Mouse (Mus musculus) thymus, postnatal 10 days (tissue): Measurements from ENCODE around the gene Creld2.

Experiments used
- DNase-seq, 2 experiments: peaks; one replicate each; pipeline ENCODE4 v3.0.0; 2021; ENCODE audit warnings: low spot score in 2 of 2

Gene Creld2

DNA sequence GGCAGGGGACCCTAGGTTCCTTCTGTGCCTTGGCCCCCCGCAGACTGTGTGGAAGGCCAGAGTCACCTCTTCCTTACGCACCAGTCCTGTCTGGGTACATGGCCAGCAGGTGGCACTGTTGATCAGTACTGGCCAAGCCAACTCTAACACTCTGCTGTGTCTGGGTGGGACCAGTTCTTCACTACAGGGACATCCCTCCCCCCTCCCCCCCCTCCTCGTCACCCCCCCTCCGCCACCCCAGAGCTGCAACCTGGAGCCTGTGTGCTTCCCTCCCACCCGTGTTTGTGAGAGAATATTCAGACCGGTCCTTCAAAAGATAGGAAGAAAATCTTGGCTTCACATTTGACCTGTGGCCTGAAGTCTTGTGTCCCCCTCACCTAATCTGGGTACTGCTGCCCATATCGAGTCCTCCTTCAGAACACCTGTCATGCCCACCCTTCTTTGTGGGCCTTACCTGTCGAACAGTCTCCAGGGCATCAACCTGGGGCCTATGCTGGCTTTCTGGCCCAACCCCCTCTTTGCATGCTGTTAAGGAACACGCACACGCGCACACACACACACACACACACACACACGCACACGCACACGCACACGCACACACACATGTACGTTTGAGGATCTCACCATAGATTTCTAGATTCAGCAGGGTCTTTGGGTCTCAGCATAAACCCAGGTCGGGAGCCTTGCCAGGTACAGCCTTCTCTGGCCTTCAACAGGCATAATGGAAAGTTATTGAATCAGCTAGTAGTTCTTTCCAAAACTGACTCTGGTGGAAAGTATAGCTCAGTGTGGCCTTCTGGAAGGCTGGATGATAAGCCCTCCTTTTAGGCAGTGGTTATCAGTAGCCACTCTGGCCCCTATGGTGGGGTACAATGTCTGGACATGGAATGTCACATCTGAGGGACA lies 9.6 kb downstream of the Creld2 start:
- peak; percentile 71 to 90 for DNase-seq

DNA sequence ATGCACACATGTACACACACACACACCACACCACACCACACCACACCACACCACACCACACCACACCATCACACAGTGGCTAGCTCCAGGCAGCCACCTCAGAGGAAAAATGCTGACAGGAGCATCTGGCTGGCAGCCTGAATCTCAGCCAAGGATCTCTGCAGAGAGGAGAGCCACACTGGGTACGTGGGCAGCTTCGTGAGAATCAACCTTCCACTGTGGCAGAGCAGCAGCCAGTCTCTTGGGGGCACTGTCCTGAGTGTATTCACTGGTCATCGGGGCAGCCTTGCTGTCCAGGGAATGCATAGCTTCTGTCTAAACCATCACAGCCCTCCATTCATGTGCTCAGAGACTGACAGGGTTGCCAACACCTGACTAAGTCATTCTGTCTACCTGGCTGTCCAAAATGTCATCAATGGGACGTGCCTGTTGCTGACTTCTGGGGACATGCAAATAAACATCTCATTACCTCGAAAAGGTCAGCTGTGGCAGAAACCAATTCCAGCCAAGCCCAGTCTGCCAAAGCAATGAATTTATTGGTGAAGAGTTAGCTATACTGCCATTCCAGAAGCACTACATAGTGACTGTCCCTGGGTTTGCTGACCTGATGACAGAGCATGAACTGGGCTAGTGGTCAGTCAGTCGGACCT lies 10.5 kb downstream of the Creld2 start:
- no peak for DNase-seq

DNA sequence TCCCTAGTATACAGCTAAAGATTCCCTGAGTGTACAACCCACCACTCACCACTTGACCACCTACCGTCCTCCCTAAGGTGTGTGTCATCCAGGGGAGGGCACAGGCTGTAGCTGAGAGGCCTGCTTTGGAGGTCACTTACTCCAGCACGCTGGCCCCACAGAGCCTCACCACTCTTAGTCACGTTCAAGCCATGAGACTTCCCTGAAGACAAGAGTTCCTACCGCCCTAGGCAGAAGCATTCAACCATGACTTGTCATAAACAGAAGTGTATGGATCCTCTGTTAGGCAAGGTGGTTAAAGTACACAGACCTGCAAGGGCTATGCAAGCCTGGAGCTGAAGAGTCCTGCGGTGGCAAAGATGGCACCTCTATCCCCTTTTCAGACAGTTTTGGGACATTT lies 11.2 kb downstream of the Creld2 start:
- DNase-seq: no peak

DNA sequence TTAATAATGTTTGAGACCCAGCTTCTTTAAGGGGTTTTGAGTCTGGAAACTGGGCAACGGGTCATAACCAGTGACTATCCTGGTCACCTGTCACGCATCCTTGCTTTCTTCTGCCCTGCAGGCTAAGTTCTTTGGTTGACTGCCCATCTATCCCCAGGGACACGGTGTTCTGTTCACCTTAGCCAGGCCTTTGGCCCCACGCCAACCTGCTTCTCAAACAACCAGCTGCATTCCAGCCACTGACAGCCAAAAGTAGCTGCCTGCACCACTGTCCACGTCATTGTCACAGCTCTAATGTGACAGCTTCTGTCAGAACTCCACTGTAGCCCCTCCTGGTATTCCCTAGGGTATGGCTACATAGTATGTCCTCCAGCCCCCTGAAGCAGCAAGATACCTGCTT lies 12.0 kb downstream of the Creld2 start:
- DNase-seq: no peak

DNA sequence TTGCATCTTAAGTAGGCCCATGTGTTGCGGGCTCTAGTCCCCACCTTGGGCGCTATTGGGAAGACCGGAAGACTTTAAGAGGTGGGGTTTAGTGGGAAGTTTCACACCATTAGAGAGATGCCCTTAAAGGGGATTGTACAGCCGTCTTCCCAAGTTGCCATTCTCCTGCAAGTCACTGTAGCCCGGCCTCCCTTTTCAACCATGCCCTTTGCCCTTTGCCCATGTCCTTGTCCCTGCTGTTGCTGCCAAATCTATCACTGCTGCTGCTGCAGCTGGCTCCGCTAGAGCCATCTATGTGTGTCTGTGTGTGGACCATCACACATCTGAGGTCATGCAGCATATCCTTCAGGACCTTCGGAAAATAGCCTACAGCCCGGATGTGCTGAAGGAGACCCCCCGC lies 13.1 kb downstream of the Creld2 start:
- no peak for DNase-seq

DNA sequence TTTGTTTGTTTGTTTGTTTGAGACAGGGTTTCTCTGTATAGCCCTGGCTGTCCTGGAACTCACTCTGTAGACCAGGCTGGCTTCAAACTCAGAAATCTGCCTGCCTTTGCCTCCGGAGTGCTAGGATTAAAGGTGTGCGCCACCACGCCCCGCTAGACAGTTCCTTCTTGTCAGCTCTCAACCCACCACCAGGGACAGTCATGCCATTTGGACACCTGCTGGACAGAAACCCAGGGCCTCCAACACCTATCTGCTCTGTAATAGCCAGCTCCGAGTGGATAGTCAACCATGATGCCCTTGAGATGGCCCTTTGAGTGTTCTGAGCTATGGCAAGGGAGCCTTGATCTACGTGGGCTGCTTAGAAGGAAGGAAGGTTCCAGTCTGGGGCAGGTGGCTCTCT lies 16.6 kb downstream of the Creld2 start:
- DNase-seq: no peak

DNA sequence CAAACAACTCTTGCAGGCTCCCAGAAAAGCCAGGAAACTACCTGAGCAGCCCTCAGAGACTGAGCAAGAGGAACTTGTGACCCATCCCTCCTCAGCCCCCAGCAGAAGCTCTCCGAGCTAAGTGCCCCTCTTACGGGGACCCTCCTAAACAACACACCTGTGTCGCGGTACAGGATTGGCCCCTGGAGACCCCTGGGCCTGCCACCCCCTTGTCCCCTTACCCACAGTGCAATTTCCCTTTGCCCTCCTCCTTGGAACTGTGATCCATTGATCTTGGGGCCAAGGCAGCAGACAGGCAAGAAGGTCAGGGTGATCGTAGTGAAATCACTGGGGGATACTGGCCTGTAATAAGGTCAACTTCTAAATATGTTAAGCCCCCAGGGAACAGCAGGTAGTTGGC lies 17.1 kb downstream of the Creld2 start:
- no peak for DNase-seq

DNA sequence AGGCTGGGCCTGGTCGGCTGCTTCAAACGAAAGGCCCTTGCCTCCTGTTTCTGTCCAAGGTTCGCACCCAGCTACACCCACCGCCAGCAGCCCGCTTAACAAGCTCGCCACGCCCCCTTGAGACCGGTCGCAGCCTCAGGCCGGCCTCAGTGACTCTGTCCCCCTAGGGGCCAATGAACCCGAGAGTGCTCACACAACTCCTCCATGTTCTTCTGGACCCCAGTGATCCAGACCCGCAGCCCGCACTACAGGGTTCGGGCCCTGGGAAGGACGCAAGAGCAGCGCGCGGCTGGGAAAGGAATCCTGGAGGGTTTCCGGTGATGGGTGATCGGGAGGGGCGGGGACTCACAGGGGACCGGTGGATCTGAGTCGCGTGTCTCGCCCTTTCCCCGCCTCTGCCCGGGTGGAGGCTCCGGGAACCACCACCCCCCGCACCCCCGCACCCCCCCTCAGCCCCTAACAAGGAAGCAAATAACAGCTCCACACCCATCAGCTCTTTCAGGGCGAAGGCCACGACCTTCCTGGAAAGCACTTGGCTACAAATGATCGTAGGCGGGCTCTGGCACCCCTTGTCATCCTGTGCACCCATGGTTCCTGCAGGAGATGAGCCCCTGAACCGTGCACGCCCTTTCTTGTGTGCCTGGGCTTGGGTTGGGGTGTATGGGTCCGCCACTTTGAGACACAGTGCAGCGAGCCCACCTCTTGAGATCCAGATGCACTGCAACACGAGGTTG lies 17.9 kb downstream of the Creld2 start:
- peak in 1 of 2 experiments; percentile 15 for DNase-seq

DNA sequence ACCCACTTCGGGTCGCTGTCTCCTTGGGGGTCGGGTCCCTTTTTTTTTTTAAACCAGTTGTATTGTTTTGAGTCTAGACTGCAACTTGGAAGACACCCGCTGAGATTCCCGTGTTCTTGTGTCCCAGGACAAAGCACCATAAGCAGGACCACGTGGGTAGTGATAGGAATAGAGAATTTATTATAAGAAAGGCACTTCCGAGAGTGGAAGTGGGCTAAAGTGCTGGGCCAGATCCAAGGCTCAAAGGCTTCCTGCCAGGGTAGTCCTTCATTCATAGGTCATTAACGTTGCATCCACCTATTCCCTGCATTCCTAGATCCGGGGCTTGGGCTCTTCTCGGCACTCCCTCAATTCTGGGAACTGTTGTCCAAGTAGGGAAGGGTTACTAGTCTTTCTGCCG lies 18.5 kb downstream of the Creld2 start:
- no peak for DNase-seq

DNA sequence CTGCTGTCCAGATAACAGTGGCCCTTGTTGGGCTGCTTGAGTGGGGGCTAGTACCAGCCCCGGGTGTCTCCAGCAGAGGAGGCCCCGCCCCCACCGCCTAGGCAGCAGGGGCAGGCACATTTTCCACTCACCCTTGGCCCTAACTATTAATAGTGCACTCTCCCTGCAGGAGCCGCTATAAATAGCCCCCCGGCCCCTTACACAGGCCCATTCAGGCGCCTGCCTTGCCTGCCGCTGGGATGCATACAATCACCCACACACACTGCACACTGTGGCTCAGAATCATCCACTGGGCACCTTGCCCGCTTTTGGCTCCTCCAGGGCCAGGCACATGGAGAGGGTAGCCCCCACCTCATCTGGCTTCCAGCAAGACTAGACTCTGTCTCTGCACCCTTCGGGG lies 19.8 kb downstream of the Creld2 start:
- no peak for DNase-seq

DNA sequence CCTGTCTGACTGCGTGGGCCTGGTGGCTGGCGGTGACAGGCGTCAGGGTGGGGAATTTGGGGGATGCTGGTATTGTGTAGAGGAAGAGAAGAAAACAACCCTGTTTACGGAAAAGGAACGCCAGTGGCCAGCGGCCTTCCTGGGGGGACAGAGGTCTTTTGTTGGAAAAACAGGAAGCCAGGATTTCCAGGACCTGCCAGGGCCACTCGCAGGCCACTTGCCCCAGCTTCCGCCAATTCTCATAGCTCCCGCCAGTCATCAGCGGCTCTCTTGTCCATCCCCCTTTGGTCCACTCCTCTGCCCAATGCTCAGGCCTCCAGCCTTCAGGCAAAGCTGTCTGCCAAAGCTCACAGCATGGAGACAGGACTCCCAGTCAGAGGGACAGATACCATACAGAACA lies 20.7 kb downstream of the Creld2 start:
- no peak for DNase-seq

DNA sequence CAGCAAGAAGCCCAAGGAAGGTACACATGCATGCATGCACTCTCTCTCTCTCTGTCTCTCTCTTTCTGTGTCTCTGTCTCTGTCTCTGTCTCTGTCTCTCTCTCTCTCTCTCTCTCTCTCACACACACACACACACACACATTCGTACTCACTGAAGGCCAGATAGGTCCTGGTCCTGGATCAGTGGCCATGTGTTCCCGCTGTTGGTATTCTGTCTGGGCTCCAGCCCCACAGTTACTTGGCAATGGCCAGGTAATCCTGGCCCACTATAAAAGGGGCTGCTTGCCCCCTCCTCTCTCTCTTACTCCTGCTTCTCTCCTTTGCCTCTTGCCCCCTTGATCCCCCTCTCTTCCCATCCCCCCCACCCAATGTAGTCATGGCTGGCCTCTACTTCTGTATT lies 21.7 kb downstream of the Creld2 start:
- DNase-seq: no peak

DNA sequence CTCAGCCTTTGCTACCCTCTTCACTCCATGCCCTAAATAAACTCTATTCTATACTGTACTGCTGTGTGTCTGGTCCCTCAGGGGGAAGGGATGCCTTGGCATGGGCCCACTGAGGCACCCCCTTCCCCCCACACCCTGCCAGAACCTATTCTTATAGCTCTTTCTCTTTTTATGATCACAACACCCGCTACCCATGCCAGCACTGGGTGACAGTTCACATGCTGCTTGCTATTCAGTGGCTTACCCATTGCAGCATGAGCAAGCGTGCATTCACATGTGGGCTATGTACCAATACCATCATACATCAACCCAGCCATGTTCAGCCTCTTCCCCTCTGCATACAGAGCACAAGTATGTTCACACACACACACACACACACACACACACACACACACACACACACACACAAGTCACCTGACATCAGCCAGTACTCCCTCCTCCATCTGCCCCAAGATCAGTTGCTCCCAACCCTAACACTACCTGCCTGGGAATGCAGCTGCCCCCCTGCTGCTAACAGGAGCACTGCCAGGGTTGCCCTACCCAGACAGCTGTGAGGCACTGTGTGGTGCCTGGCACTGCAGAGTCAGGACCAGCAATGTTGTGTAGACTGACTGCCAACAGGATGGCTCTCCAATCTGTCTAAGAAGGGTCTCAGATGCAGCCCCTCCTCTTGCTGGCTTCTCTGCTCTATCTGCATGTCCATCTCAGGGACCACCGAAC lies 22.3 kb downstream of the Creld2 start:
- DNase-seq: no peak

DNA sequence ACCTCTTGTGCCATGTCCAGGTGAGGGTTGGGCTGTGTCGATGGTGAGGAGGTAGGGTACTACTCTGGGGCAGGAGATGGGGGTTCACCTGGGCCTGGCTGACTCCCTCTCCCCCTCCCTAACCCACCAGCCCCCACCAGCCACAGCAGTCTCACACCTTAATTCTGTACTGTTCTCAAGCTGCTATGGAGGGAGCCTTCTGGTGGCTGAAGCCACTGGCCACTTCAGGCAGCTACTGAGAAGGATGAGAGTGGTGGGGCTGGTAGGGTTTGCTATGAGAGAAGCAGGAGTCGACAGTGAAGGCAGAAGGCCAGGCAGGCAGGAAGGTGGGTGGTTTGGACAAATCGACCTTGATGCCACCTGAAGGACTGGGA lies 22.8 kb downstream of the Creld2 start:
- no peak for DNase-seq

DNA sequence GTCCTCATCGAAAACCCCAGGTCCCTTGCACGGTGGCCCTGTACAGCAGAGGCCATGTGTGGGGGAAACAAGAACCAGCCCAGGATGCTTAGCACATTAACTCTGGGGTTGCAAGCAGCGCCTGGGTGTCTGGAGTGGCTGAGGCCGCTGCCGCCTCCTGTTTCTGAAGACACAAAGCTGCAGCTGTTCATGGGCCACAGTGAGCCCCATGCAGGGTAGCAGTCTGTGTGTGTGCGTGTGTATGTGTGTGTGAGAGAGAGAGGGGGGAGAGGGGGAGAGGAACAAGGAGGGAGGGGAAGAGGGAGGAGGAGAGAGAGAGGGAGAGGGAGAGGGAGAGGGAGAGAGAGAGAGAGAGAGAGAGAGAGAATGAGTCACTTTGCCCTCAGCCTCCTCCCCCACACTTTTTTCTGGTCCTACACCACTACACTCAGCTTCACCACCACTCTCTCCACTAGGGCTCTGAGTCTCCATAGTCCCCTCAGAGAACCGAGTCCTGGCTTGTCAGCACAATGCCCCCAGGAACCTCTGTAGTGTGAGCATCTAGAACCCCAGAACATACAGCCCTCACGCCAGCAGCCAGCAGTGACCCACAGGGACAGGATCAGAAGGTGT lies 24.1 kb downstream of the Creld2 start:
- peak in 1 of 2 experiments; percentile 27 for DNase-seq

DNA sequence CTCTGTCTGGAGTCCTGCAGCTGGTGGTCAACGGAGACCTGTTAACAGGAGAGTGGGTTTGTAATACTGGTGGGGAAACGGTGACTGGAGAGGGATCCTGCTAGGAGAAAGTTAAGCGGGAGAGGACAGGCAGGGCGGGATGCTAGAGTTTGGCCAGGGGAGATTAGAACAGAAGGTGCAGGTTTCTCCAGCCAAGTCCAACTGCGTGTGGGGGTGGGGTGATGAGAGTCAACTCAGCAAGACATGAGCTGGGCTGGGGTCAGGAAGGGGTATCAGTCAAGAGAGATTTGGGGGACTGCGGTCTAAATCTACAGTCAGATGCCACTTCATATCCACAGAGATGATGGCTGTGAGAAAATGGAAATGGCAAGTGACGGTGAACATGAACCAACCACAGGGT lies 25.5 kb downstream of the Creld2 start:
- no peak for DNase-seq

DNA sequence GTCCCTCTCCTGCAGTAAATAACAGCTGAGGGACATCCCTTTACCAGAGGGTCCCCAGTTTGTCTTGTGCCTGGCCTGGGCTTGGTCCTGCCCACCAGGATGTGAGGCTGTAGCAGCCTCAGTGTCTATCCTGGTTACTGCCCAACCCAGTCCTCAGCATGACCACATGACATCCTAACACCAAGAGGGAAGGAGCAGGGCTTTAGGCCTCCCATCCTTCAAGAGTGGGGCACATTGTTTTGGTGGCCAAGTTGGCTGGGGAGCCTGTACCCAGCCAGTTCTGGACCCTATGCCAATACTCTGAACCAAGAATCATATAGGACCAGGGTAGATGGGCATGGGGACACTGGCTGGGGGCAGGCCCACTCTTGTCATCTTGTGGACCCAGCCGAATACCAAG lies 29.2 kb downstream of the Creld2 start:
- no peak for DNase-seq

DNA sequence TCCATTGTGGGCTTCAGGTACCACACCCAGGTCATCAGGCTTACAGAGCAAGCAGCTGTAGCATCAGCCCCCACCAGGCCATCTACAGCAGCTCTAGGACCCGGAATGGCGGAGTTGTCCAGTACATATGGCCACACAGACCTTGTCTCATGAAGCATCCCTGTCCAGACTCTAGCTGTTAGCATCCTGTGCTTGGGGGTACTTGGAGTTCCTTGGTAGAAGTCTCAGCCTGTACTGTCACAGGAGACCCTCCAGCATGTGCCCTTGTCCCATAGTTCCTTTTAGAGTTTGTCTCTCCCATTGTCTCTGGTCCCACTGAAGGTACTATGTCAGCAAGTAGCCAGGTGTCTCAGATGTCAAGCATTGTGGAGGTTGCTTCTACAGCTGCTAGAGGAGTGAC lies 30.2 kb downstream of the Creld2 start:
- no peak for DNase-seq

DNA sequence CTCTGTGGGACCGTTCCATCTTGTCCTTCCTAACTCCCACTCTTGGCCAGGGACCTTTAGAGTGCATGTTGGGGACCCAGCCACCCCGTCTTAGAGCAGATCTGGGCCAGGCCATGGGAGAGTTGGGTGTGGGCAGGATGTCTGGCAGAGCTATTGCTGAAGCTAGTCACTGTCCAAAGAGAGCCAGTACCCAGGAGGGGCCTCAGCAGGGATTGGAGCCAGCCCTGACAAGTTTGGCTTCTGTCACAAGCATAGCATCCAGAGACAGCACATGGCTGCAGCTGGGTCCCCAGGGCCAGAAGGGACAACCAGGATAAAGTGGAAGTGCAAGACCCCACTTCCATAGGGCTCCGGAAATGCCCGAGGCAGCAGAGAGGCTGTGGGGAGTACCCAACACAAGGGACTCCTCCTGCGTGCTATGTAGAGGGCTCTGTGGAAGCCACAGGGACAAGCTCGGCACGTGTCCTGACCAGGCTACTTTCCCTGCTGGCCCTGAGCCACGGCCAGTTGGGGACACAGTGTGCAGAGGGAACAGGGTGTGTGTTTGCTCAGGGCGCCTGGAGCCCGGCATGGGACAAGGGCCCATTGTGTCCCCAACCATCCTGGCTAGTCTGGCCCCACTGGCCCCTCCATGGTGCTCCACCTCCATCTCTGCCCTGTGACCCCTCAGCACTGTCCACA lies 30.8 kb downstream of the Creld2 start:
- no peak for DNase-seq

DNA sequence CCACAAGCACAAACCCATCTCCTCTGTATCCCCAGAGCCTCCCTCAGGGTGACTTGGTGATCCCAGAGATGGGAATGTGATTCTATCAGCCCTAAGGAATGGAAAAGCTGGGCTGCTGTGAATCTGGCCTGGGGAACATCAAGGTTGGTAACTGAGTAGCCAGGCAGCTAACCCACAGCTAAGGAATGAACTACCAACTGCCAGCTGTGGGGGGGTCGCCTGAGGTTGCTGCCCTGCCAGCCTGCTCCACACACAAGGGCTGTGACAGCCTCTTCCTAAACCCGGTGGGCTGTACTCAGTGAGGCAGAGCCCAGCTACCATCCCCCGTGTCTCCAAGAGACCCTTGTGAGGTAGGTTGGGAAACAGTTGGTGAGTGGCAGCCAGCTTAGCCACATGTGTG lies 31.6 kb downstream of the Creld2 start:
- DNase-seq: no peak

DNA sequence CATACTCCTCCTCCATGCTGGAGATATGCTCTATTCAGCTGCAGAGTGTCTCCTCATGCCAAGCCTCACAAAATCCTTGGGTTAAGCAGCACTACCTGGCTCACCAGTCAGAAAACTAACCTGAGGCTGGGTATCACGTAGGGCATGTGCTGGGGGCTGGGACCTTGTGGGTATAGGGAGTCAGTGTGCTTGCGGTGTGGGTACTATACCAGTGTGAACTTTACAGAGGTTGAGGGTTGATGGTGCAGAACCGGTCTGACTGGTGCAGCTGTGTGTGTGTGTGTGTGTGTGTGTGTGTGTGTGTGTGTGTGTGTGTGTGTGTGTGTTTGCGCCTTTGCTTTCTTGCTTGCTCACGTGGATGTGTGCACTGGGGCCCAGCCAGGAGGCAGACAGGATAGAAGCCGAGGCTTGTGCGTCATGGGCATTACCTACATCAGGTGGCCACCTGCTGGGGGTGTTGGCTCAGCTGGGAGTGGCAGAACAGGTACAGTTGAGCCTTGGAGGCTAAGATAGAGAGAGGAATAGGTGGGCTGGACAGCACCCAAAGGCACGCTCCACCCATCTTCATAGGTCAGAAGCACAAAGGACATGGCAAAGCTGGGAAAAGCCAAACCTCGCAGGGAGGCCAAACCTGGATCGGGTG lies 32.2 kb downstream of the Creld2 start:
- no peak for DNase-seq
